Mouse (Mus musculus) ES-E14 (cell line): Measurements from ENCODE around the gene Gng7. TPM values are rescaled to one million over a fixed set of nuclear protein-coding genes. Genes with fewer than 3 reads are reported as not detected.

Experiments used
- DNase-seq: peaks from one replicate; pipeline ENCODE4 v3.0.0-alpha.2; 2013; ENCODE audit warnings: low read depth, low spot score
- H3K27ac ChIP-seq: 2 replicates; pipeline ENCODE4 v1.5.1; 2012; ENCODE audit warnings: low read depth, mild to moderate bottlenecking, low read length, moderate library complexity, mixed read lengths; ENCODE audit not compliant: poor library complexity, insufficient read depth, severe bottlenecking
- H3K36me3 ChIP-seq: 2 replicates; pipeline ENCODE4 v1.6.1; 2012; ENCODE audit warnings: mild to moderate bottlenecking, low read length, moderate library complexity, mixed read lengths; ENCODE audit not compliant: control insufficient read depth, poor library complexity, insufficient read depth, severe bottlenecking
- H3K4me1 ChIP-seq, 2 experiments: fragments of 150-350 bp in 1 of 2; sonication (generic) in 1 of 2; 2 replicates each; pipeline ENCODE4 v1.6.1; 2012; ENCODE audit warnings: low read length in 2 of 2, mild to moderate bottlenecking in 1 of 2, mixed read lengths in 1 of 2; ENCODE audit not compliant: control insufficient read depth in 2 of 2, insufficient read depth in 2 of 2, poor library complexity in 1 of 2
- H3K4me3 ChIP-seq, 2 experiments: fragments of 150-350 bp in 1 of 2; sonication (generic) in 1 of 2; 2 replicates each; pipeline ENCODE4 v1.5.1; 2012; ENCODE audit warnings: low read length in 2 of 2, low read depth in 1 of 2, mild to moderate bottlenecking in 1 of 2, mixed read lengths in 1 of 2; ENCODE audit not compliant: insufficient read depth in 1 of 2, poor library complexity in 1 of 2, severe bottlenecking in 1 of 2
- H3K9ac ChIP-seq: 2 replicates; pipeline ENCODE4 v1.6.1; 2012; ENCODE audit warnings: low read depth, mild to moderate bottlenecking, low read length, mixed read lengths; ENCODE audit not compliant: poor library complexity, insufficient read depth, severe bottlenecking
- H3K9me3 ChIP-seq: fragments of 150-350 bp; sonication (generic); 2 replicates; pipeline ENCODE4 v1.6.1; 2012; ENCODE audit warnings: low read depth, mild to moderate bottlenecking, low read length; ENCODE audit not compliant: control insufficient read depth, insufficient read depth
- CHD2 ChIP-seq: IDR thresholded peaks from 2 replicates; pipeline ENCODE4 v1.6.1; 2014; ENCODE audit warnings: mild to moderate bottlenecking, low read depth, low read length, inconsistent platforms
- HCFC1 ChIP-seq: IDR thresholded peaks from 2 replicates; pipeline ENCODE4 v1.6.1; 2012; ENCODE audit warnings: low read length, inconsistent platforms, borderline replicate concordance; ENCODE audit not compliant: insufficient read depth
- MAFK ChIP-seq: IDR thresholded peaks from 2 replicates; pipeline ENCODE4 v1.6.1; 2014; ENCODE audit warnings: mild to moderate bottlenecking, low read depth, low read length, inconsistent platforms; ENCODE audit not compliant: insufficient read depth
- ZC3H11A ChIP-seq: IDR thresholded peaks from 2 replicates; pipeline ENCODE4 v1.6.1; 2012; ENCODE audit warnings: low read depth, mild to moderate bottlenecking, inconsistent platforms, low read length, borderline replicate concordance
- ZNF384 ChIP-seq: IDR thresholded peaks from 2 replicates; pipeline ENCODE4 v1.6.1; 2012; ENCODE audit warnings: low read depth, low read length, inconsistent platforms
- in situ Hi-C, 2 experiments: fragments of 600-800 bp; cut with MboI; formaldehyde crosslinking; loops; one replicate each; pipeline ENCODE4 v1.15.1; 2025; ENCODE audit warnings: low sequenced_read_pairs in 2 of 2, inconsistent platforms in 1 of 2; ENCODE audit not compliant: unreplicated experiment in 2 of 2
- total RNA-seq: library from RNA; depleted of rRNA; stranded (reverse); fragments of 300-350 nt; gene quantifications from 2 replicates; pipeline ENCODE4 v1.2.3, GENCODE M21; 2012

Gng7 gene
- total RNA-seq, 1 experiment = 0.94 TPM

DNA sequence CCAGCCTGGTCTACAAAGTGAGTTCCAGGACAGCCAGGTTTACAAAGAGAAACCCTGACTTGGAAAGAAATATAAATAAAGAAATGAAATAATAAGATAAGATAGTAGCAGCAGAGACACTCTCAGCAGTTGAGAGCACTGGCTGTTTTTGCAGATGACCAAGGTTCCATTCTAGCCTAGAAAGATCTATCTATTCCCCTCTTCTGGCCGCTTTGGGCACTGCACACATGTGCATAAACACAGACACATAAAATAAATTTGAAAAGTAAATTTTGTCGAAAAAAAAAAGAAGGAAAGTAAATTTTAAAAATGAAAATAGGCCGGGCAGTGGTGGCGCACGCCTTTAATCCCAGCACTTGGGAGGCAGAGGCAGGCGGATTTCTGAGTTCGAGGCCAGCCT is 21.5 kb upstream of the Gng7 start:
- in situ Hi-C loops = no loop called here
- no peaks in the 10 kb centered on the region for H3K9me3 ChIP-seq
- no peak overlapping the region for H3K4me3 ChIP-seq

DNA sequence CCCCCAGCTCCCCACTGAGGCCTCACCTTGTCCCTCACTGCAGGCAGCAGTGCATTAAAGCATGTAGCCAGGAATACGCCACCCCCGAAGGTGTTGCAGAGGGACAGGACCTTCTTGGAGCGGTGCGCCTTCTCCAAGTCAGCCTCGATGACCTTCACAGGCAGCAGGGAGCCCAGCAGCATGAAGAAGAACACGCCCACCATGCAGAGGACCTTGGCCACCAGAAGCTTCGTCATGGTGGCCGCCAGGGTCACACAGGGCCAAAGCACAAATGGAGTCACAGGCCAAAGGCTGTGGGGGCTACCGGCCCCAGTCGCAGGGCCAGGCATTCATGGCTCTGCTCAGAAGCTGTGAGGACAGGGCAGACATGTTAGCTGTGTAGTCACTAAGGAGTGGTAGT is 18.8 kb upstream of the Gng7 start:
- no peaks in the 10 kb centered on the region for H3K36me3 ChIP-seq
- in situ Hi-C loops = no loop called here
- H3K4me1 ChIP-seq = peaks cover 0 to 2% of the 10 kb centered on the region in 2 experiments; a peak in 1 of 4 replicates
- no peaks in the 10 kb centered on the region for H3K9me3 ChIP-seq
- no peak overlapping the region for H3K9ac ChIP-seq
- no peak overlapping the region for H3K4me3 ChIP-seq
- no peak for DNase-seq
- no peak overlapping the region for H3K27ac ChIP-seq
- TF ChIP-seq CHD2 (no peak), MAFK (no peak), HCFC1 (no peak), ZC3H11A (no peak), ZNF384 (no peak)

More for the DNA sequence above, 21.5 kb upstream of the Gng7 start:
- no peak overlapping the region for H3K27ac ChIP-seq
- DNase-seq = no peak
- H3K9ac ChIP-seq = no peak overlapping the region
- H3K36me3 ChIP-seq = no peaks in the 10 kb centered on the region
- no peaks in the 10 kb centered on the region; a peak in 1 of 4 replicates for H3K4me1 ChIP-seq
- no peak for TF ChIP-seq ZNF384
- TF ChIP-seq MAFK = no peak
- no peak for TF ChIP-seq HCFC1
- TF ChIP-seq CHD2 = no peak
- no peak for TF ChIP-seq ZC3H11A

DNA sequence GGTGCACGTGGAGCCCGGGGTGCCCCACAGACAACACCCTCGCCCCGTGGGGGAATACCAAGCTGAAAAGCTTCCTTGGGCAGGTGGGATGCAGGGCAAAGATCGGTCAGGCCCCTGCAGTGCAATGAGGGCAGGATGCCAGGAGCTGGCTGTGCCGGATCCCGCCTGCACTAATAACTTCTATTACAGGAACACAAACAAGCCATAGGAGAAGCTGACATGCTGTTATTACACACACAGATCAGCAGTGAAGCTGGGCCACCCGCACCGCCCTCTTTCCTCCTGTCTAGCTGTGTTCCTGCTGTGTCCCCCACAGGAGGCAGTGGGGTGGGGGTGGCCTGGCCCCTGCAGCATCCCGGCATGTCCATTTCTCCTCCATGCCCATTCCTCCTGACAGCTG is 14.3 kb upstream of the Gng7 start:
- H3K9me3 ChIP-seq = no peaks in the 10 kb centered on the region
- H3K36me3 ChIP-seq = no peaks in the 10 kb centered on the region
- DNase-seq = no peak
- in situ Hi-C loops = no loop called here
- H3K4me3 ChIP-seq = no peak overlapping the region
- peaks cover 0 to 6% of the 10 kb centered on the region in 2 experiments; a peak in 1 of 4 replicates for H3K4me1 ChIP-seq
- H3K27ac ChIP-seq = no peak overlapping the region
- no peak for TF ChIP-seq MAFK
- no peak for TF ChIP-seq ZC3H11A
- no peak for TF ChIP-seq ZNF384
- no peak for TF ChIP-seq CHD2
- TF ChIP-seq HCFC1 = no peak
- no peak overlapping the region for H3K9ac ChIP-seq

DNA sequence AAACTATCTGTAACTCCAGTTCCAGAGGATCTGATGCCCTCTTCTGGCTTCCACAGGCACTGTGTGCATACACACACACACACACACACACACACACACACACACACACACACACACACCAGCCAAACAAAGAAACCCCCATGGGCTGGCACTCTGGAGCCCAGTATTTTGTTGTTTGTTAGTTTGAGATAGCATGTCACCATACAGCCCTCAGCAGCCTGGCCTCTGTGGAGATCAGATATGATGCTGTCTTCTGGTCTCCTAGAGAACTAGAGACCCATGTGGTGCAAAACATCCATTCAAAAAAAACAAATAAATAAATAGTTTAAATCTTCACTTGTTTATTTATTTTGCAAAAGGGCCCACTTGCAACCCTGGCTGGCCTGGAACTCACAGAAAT is 13.5 kb upstream of the Gng7 start:
- in situ Hi-C loops = no loop called here
- DNase-seq = no peak
- H3K9ac ChIP-seq = no peak overlapping the region
- no peaks in the 10 kb centered on the region for H3K36me3 ChIP-seq
- no peak overlapping the region for H3K27ac ChIP-seq
- no peaks in the 10 kb centered on the region for H3K9me3 ChIP-seq
- TF ChIP-seq ZNF384 = no peak
- no peak for TF ChIP-seq HCFC1
- TF ChIP-seq MAFK = no peak
- TF ChIP-seq ZC3H11A = no peak
- no peak for TF ChIP-seq CHD2
- peaks cover 0 to 6% of the 10 kb centered on the region in 2 experiments; a peak in 1 of 4 replicates for H3K4me1 ChIP-seq
- no peak overlapping the region for H3K4me3 ChIP-seq

DNA sequence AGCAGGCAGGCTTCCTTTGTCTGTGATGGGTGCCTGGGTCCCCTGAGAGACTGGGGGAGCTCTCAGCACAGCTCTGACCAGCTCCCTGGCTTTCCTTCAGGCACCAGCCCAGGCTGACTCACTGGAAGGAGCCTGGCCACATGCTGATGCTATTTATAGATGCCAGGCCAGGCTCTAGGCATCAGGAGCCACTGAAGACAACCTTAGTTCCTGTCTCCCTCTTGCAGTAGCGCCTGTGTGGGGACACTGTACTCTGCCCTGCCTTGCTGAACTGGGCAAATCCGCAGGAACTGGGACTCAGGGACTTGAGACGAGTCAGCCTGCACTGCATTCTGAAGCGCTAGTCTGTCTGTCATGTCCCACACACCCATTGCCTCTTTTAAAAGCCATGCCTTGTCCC is 12.6 kb upstream of the Gng7 start:
- Histone ChIP-seq H3K36me3 (no peaks in the 10 kb centered on the region), H3K4me3 (no peak overlapping the region), H3K4me1 (peaks cover 0 to 8% of the 10 kb centered on the region in 2 experiments; a peak in 1 of 4 replicates), H3K9ac (no peak overlapping the region), H3K9me3 (no peaks in the 10 kb centered on the region), H3K27ac (no peak overlapping the region)
- DNase-seq = no peak
- TF ChIP-seq CHD2 (no peak), HCFC1 (no peak), MAFK (no peak), ZNF384 (no peak), ZC3H11A (no peak)
- in situ Hi-C loops = no loop called here
